Comparison of ENCODE assay signal across 9 mouse cellular contexts in the genomic region with DNA sequence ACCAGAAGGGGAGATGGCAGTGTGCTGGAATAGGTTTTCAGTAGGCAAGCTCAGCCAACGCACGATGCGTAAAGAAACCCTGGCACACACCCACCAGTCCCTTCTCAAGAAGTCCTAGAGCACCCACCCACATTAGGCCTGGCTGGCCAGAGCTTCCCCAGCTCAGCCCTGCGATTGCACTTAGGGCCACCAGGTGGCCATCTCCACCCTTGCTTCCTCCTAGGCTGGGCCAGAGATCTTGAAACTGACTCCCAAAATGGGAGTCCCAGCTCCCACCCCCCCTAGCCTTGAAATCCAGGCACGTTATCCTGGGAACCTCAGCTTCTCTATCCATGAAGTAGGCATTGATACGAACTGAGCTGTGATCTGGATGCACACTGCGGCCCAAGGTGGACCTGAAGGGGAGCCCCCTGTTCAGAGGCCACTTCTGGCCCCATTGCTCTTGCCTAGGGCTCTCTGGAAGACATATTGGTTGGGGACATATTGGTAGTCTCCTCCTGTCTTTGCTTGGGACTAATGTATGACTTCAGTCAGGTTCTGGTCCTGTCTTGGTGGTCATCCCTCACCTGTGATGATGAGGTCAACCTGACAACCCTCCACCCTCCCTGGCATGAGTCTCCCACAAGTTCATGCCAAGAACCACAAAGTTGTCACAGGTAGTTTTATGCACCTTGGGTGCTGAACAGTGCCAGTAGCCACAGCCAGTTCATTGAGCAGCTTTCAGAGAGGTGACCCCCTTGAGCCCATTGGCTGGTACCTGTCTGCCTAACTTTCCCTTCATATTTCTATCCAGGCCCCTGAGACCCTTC. TPM values are rescaled to one million over a fixed set of nuclear protein-coding genes. Genes with fewer than 3 reads are reported as not detected.
DNase-seq lines count a peak whose midpoint lies in the region; ATAC-seq lines count a peak whose summit lies in the region.
"Had no signal": no experiment of that assay in that cellular context is flagged by ENCODE, and none has a peak within 500 bp of the region (broad histone marks: within the 10 kb centered on the region; RNA-seq: fewer than 3 reads in every experiment).

No protein-coding gene starts in this region.

- no peaks in the 10 kb centered on the region for H3K9me3 ChIP-seq in heart, embryonic 12.5 days (replicated peaks)
- no peaks in the 10 kb centered on the region for H3K9me3 ChIP-seq in liver, embryonic 13.5 days (replicated peaks)
- H3K9me3 ChIP-seq in stomach, embryonic 15.5 days, result no peaks in the 10 kb centered on the region

- peaks cover 9% of the 10 kb centered on the region; the same call in 1 of the 2 replicates for H3K27me3 ChIP-seq in heart, embryonic 12.5 days (replicated peaks)
- H3K27me3 ChIP-seq in liver, embryonic 13.5 days, result no peaks in the 10 kb centered on the region; the same call in 1 of the 2 replicates
- no peaks in the 10 kb centered on the region for H3K27me3 ChIP-seq in stomach, embryonic 15.5 days (replicated peaks)

- H3K36me3 ChIP-seq in heart, embryonic 12.5 days, result no peaks in the 10 kb centered on the region
- H3K36me3 ChIP-seq in liver, embryonic 13.5 days, result no peaks in the 10 kb centered on the region
- no peaks in the 10 kb centered on the region for H3K36me3 ChIP-seq in stomach, embryonic 15.5 days

- H3K4me3 ChIP-seq in heart, embryonic 12.5 days, result no peak overlapping the region
- no peak overlapping the region for H3K4me3 ChIP-seq in liver, embryonic 13.5 days (replicated peaks)
- H3K4me3 ChIP-seq in stomach, embryonic 15.5 days (replicated peaks), result no peak overlapping the region

- no peak overlapping the region for H3K9ac ChIP-seq in heart, embryonic 12.5 days
- H3K9ac ChIP-seq in liver, embryonic 13.5 days, result no peak overlapping the region
- H3K9ac ChIP-seq in stomach, embryonic 15.5 days, result no peak overlapping the region

- peak; percentile 92 for DNase-seq in heart, adult 11 months
- DNase-seq in thymus, postnatal 4 days, result peak; percentile 61
- DNase-seq in thymus, postnatal 36 days, result no peak
- DNase-seq in cerebellum, postnatal 25 days, result peak; percentile 68 to 80
- peak; percentile 53 to 74 for DNase-seq in heart, postnatal 14 days
- no peak for DNase-seq in liver, embryonic 13.5 days

- H3K4me2 ChIP-seq in heart, embryonic 12.5 days, result no peak overlapping the region
- H3K4me2 ChIP-seq in liver, embryonic 13.5 days, result no peak overlapping the region
- no peak overlapping the region for H3K4me2 ChIP-seq in stomach, embryonic 15.5 days

- no peaks in the 10 kb centered on the region for H3K4me1 ChIP-seq in heart, embryonic 12.5 days (replicated peaks)
- peaks cover 7% of the 10 kb centered on the region; the same call in 1 of the 2 replicates for H3K4me1 ChIP-seq in liver, embryonic 13.5 days (replicated peaks)
- H3K4me1 ChIP-seq in stomach, embryonic 15.5 days, result 0 out of 2 replicates have a peak, but pooled peaks cover 11% of the 10 kb centered on the region

- intact Hi-C loops in heart, postnatal 14 days (cut with DNase I), result loop anchor here (1.0 to 5.0 kb wide), 2 partner anchors 39 to 48 kb away; no protein-coding TSS in a partner anchor

- no peak overlapping the region for H3K27ac ChIP-seq in heart, embryonic 12.5 days (ENCODE audit: poor library complexity, severe bottlenecking)
- no peak overlapping the region for H3K27ac ChIP-seq in liver, embryonic 13.5 days
- no peak overlapping the region for H3K27ac ChIP-seq in stomach, embryonic 15.5 days

- ATAC-seq in heart, embryonic 12.5 days (ENCODE audit: insufficient number of reproducible peaks, low FRiP score), result no peak
- ATAC-seq in liver, embryonic 13.5 days (ENCODE audit: low read depth), result 0 out of 2 replicates have a peak, but pooled peaks have one; percentile 18
- ATAC-seq in stomach, embryonic 15.5 days (ENCODE audit: insufficient read depth, low FRiP score, low read depth), result peak; percentile 29; the same call in 1 of the 2 replicates

- 40% methylated on average over 7 of the region's 7 CpGs for WGBS in heart, embryonic 12.5 days
- 47% methylated on average over 7 of the region's 7 CpGs for WGBS in liver, embryonic 13.5 days (ENCODE audit: insufficient replicate concordance)
- 45% methylated on average over 7 of the region's 7 CpGs for WGBS in stomach, embryonic 15.5 days

RNA-seq across cellular contexts. Expression of a gene that starts 13.1 kb away (rescaled TPM):
- 7.7 and 8.1 TPM in 2 replicates for polyA plus RNA-seq in heart, embryonic 12.5 days (2016; fragmentation: Nextera tagmentation; extraction: Ambion mirVana)
- 10 to 100 TPM; 13.9 to 15.4 TPM for total RNA-seq in heart, postnatal 14 days (2021)
- 4.8 and 5.0 TPM in 2 replicates for polyA plus RNA-seq in liver, embryonic 13.5 days (2015; fragmentation: Nextera tagmentation; extraction: Ambion mirVana)
- polyA plus RNA-seq in stomach, embryonic 15.5 days (2015; fragmentation: Nextera tagmentation; extraction: Ambion mirVana), result 8.8 and 9.3 TPM in 2 replicates

RNA-seq across cellular contexts. Expression of a gene that starts 17.7 kb away (rescaled TPM):
- 2.7 and 2.8 TPM in 2 replicates for polyA plus RNA-seq in heart, embryonic 12.5 days (2016; fragmentation: Nextera tagmentation; extraction: Ambion mirVana)
- total RNA-seq in heart, postnatal 14 days (2021), result under 1 TPM; 0.07 to 0.24 TPM
- 5.4 and 5.5 TPM in 2 replicates for polyA plus RNA-seq in liver, embryonic 13.5 days (2015; fragmentation: Nextera tagmentation; extraction: Ambion mirVana)
- polyA plus RNA-seq in stomach, embryonic 15.5 days (2015; fragmentation: Nextera tagmentation; extraction: Ambion mirVana), result 5.5 and 5.9 TPM in 2 replicates

RNA-seq across cellular contexts. Expression of a gene that starts 54.4 kb away (rescaled TPM):
- polyA plus RNA-seq in heart, embryonic 12.5 days (2016; fragmentation: Nextera tagmentation; extraction: Ambion mirVana), result not detected in 2 replicates
- total RNA-seq in heart, postnatal 14 days (2021), result not detected
- not detected in 2 replicates for polyA plus RNA-seq in liver, embryonic 13.5 days (2015; fragmentation: Nextera tagmentation; extraction: Ambion mirVana)
- polyA plus RNA-seq in stomach, embryonic 15.5 days (2015; fragmentation: Nextera tagmentation; extraction: Ambion mirVana), result not detected in 2 replicates
- polyA plus RNA-seq: large intestine, adult 2 months had no signal

Comparison
In these comparisons a context has a peak if more than half of its experiments do, and no peak if none do; other contexts are left out.
1. DNase-seq: peak in heart, adult 11 months (single experiment), thymus, postnatal 4 days (single experiment), cerebellum, postnatal 25 days (2 of 2) and heart, postnatal 14 days (2 of 2); none in thymus, postnatal 36 days (0 of 2) and liver, embryonic 13.5 days (single experiment).